Mouse (Mus musculus) lung, postnatal 0 days (tissue): ENCODE data around the gene Ctss. TPM values are rescaled to one million over a fixed set of nuclear protein-coding genes. Genes with fewer than 3 reads are reported as not detected.

ENCODE experiments used
- ATAC-seq: fragments of 200-750 bp; cut with Nextera tagmentation; 2 replicates; pipeline ENCODE4 v1.8.0; 2017; ENCODE audit warnings: moderate library complexity
- DNase-seq: peaks from one replicate; pipeline ENCODE4 v3.0.0-alpha.2; 2016; ENCODE audit warnings: low spot score
- H3K27ac ChIP-seq: fragments of 300-500 bp; sonication (generic); 2 replicates; pipeline ENCODE4 v1.5.1; 2014; ENCODE audit warnings: antibody characterized with exemption, mild to moderate bottlenecking, low read length, mixed read lengths
- H3K27me3 ChIP-seq: fragments of 300-500 bp; sonication (generic); replicated peaks from 2 replicates; pipeline ENCODE4 v1.6.1; 2014; ENCODE audit warnings: low read length, mixed read lengths; ENCODE audit not compliant: insufficient read depth
- H3K36me3 ChIP-seq: fragments of 300-500 bp; sonication (generic); 2 replicates; pipeline ENCODE4 v1.6.1; 2014; ENCODE audit warnings: low read length, mixed read lengths; ENCODE audit not compliant: insufficient read depth
- H3K4me1 ChIP-seq: fragments of 300-500 bp; sonication (generic); 2 replicates; pipeline ENCODE4 v1.6.1; 2014; ENCODE audit warnings: antibody characterized with exemption, low read depth, low read length, mixed read lengths; ENCODE audit not compliant: insufficient read depth
- H3K4me2 ChIP-seq: fragments of 300-500 bp; sonication (generic); replicated peaks from 2 replicates; pipeline ENCODE4 v1.6.1; 2014; ENCODE audit warnings: low read depth, mild to moderate bottlenecking, low read length, moderate library complexity, mixed read lengths
- H3K4me3 ChIP-seq: fragments of 300-500 bp; sonication (generic); 2 replicates; pipeline ENCODE4 v1.5.1; 2014; ENCODE audit warnings: low read depth, low read length
- H3K9ac ChIP-seq: fragments of 300-500 bp; sonication (generic); replicated peaks from 2 replicates; pipeline ENCODE4 v1.6.1; 2014; ENCODE audit warnings: low read depth, mild to moderate bottlenecking
- H3K9me3 ChIP-seq: fragments of 300-500 bp; sonication (generic); 2 replicates; pipeline ENCODE4 v1.6.1; 2016; ENCODE audit warnings: low read length, mixed read lengths
- CTCF ChIP-seq: IDR thresholded peaks from 2 replicates; pipeline ENCODE4 v1.5.1; 2016; ENCODE audit warnings: antibody characterized with exemption, mild to moderate bottlenecking
- EP300 ChIP-seq: IDR thresholded peaks from 2 replicates; pipeline ENCODE4 v1.6.1; 2016; ENCODE audit warnings: antibody characterized with exemption, mild to moderate bottlenecking, control low read depth
- WGBS: fragments of 180-500 bp; shearing (Covaris S2); extraction: QIAGEN DNeasy Blood & Tissue Kit; methylation state at CpG from one replicate; pipeline ENCODE4 v1.1.7; 2014; 5-methylcytosine and 5-hydroxymethylcytosine counted together
- polyA plus RNA-seq: library from polyadenylated mRNA; unstranded; fragments of >200 nt; fragmentation: Nextera tagmentation; extraction: Ambion mirVana; gene quantifications from 2 replicates; pipeline ENCODE4 v1.2.1, GENCODE M21; 2015

Gene Ctss
- polyA plus RNA-seq, 1 experiment from 2014 or later = 115 TPM

GRCm38 (mm10) chr3:95517493-95517898, 9.1 kb upstream of the Ctss start:
- no peak overlapping the region for H3K4me3 ChIP-seq
- H3K9me3 ChIP-seq = no peaks in the 10 kb centered on the region
- no peaks in the 10 kb centered on the region for H3K4me1 ChIP-seq
- TF ChIP-seq EP300 (no peak), CTCF (peak; percentile 91)
- H3K36me3 ChIP-seq = no peaks in the 10 kb centered on the region
- no peak overlapping the region for H3K27ac ChIP-seq
- no peak overlapping the region for H3K4me2 ChIP-seq
- DNase-seq = peak; percentile 85
- H3K27me3 ChIP-seq = no peaks in the 10 kb centered on the region
- no peak overlapping the region for H3K9ac ChIP-seq
- ATAC-seq = peak; percentile 69
- WGBS = 17% methylated on average over 10 of the region's 10 CpGs

GRCm38 (mm10) chr3:95518891-95519290, 7.7 kb upstream of the Ctss start:
- WGBS = 70% methylated on average over 7 of the region's 7 CpGs
- H3K4me2 ChIP-seq = no peak overlapping the region

GRCm38 (mm10) chr3:95519315-95519714, 7.3 kb upstream of the Ctss start:
- Histone ChIP-seq H3K4me3 (no peak overlapping the region), H3K4me1 (no peaks in the 10 kb centered on the region), H3K9ac (no peak overlapping the region; the same call in 1 of the 2 replicates), H3K36me3 (no peaks in the 10 kb centered on the region), H3K4me2 (no peak overlapping the region), H3K27me3 (no peaks in the 10 kb centered on the region), H3K9me3 (no peaks in the 10 kb centered on the region), H3K27ac (no peak overlapping the region)
- WGBS = 63% methylated on average over 2 of the region's 2 CpGs
- ATAC-seq = 0 out of 2 replicates have a peak, but pooled peaks have one; percentile 15
- no peak for DNase-seq
- TF ChIP-seq CTCF (no peak), EP300 (no peak)

More at GRCm38 (mm10) chr3:95518891-95519290, 7.7 kb upstream of the Ctss start:
- H3K9ac ChIP-seq = no peak overlapping the region; the same call in 1 of the 2 replicates
- no peaks in the 10 kb centered on the region for H3K4me1 ChIP-seq
- no peak for TF ChIP-seq CTCF
- TF ChIP-seq EP300 = no peak
- ATAC-seq (no peak; the same call in 1 of the 2 replicates), DNase-seq (peak; percentile 44)
- no peak overlapping the region for H3K4me3 ChIP-seq
- no peaks in the 10 kb centered on the region for H3K36me3 ChIP-seq
- H3K27me3 ChIP-seq = no peaks in the 10 kb centered on the region
- no peak overlapping the region for H3K27ac ChIP-seq
- no peaks in the 10 kb centered on the region for H3K9me3 ChIP-seq

GRCm38 (mm10) chr3:95520100-95520499, 6.5 kb upstream of the Ctss start:
- Histone ChIP-seq H3K27me3 (no peaks in the 10 kb centered on the region), H3K4me2 (no peak overlapping the region), H3K36me3 (no peaks in the 10 kb centered on the region), H3K4me1 (no peaks in the 10 kb centered on the region), H3K9ac (no peak overlapping the region), H3K27ac (no peak overlapping the region), H3K4me3 (no peak overlapping the region), H3K9me3 (no peaks in the 10 kb centered on the region)
- no peak for TF ChIP-seq CTCF
- no peak for TF ChIP-seq EP300
- DNase-seq (no peak), ATAC-seq (no peak)
- WGBS = 87% methylated on average over 3 of the region's 3 CpGs

- no peak overlapping the region for H3K4me2 ChIP-seq
- TF ChIP-seq CTCF = no peak
- TF ChIP-seq EP300 = no peak
- no peaks in the 10 kb centered on the region for H3K4me1 ChIP-seq
- ATAC-seq = no peak
- 84% methylated on average over 10 of the region's 10 CpGs for WGBS
- H3K27ac ChIP-seq = no peak overlapping the region
- H3K4me3 ChIP-seq = no peak overlapping the region
- no peak overlapping the region for H3K9ac ChIP-seq
- H3K9me3 ChIP-seq = no peaks in the 10 kb centered on the region
- DNase-seq = peak; percentile 41
- no peaks in the 10 kb centered on the region for H3K36me3 ChIP-seq
- H3K27me3 ChIP-seq = no peaks in the 10 kb centered on the region
Observed at GRCm38 (mm10) chr3:95521168-95521567, 5.4 kb upstream of the Ctss start.

- Histone ChIP-seq H3K4me2 (no peak overlapping the region), H3K27me3 (no peaks in the 10 kb centered on the region), H3K4me1 (no peaks in the 10 kb centered on the region), H3K9me3 (no peaks in the 10 kb centered on the region), H3K4me3 (no peak overlapping the region), H3K27ac (no peak overlapping the region), H3K36me3 (no peaks in the 10 kb centered on the region), H3K9ac (no peak overlapping the region)
- ATAC-seq = no peak; the same call in 1 of the 2 replicates
- peak; percentile 43 for DNase-seq
- WGBS = 34% methylated on average over 3 of the region's 3 CpGs
- TF ChIP-seq EP300 (no peak), CTCF (no peak)
Observed at GRCm38 (mm10) chr3:95523662-95524061, 2.9 kb upstream of the Ctss start.

- ATAC-seq = no peak
- Histone ChIP-seq H3K9me3 (no peaks in the 10 kb centered on the region), H3K27me3 (no peaks in the 10 kb centered on the region), H3K27ac (no peak overlapping the region), H3K4me3 (no peak overlapping the region), H3K4me1 (no peaks in the 10 kb centered on the region), H3K9ac (no peak overlapping the region), H3K4me2 (no peak overlapping the region), H3K36me3 (no peaks in the 10 kb centered on the region)
- DNase-seq = no peak
- WGBS = 58% methylated on average over 2 of the region's 2 CpGs
- TF ChIP-seq CTCF = no peak
- TF ChIP-seq EP300 = no peak
Observed at GRCm38 (mm10) chr3:95524673-95525072, 1.9 kb upstream of the Ctss start.
